Mouse (Mus musculus) ES-E14 (cell line): Measurements from ENCODE around the gene Mfap3l.

ENCODE experiments used
- CHD2 ChIP-seq: IDR thresholded peaks from 2 replicates; pipeline ENCODE4 v1.6.1; 2014; ENCODE audit warnings: mild to moderate bottlenecking, low read depth, low read length, inconsistent platforms
- HCFC1 ChIP-seq: IDR thresholded peaks from 2 replicates; pipeline ENCODE4 v1.6.1; 2012; ENCODE audit warnings: low read length, inconsistent platforms, borderline replicate concordance; ENCODE audit not compliant: insufficient read depth
- MAFK ChIP-seq: IDR thresholded peaks from 2 replicates; pipeline ENCODE4 v1.6.1; 2014; ENCODE audit warnings: mild to moderate bottlenecking, low read depth, low read length, inconsistent platforms; ENCODE audit not compliant: insufficient read depth
- ZC3H11A ChIP-seq: IDR thresholded peaks from 2 replicates; pipeline ENCODE4 v1.6.1; 2012; ENCODE audit warnings: low read depth, mild to moderate bottlenecking, inconsistent platforms, low read length, borderline replicate concordance
- ZNF384 ChIP-seq: IDR thresholded peaks from 2 replicates; pipeline ENCODE4 v1.6.1; 2012; ENCODE audit warnings: low read depth, low read length, inconsistent platforms

DNA sequence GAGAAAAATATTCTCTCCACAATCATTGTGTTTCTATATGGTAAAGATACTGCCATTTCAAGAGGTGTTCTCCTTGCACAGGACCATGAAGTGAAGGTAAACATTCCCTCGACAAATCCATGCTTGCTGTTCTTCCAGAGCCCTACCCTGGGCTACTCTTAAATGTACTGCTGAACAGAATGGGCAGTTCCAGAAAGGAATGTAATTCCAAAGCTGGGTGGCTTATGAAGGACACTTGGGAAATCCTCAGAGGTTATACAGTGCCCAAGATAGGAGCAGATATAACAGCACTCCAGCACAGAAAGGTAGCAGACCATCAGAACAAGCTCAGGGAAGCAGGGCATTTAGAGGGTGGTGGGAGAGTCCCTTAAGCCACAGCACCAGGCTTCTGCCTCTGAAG, 9.2 kb upstream of the Mfap3l start:
- TF ChIP-seq HCFC1 (no peak), ZNF384 (no peak), ZC3H11A (no peak), MAFK (no peak), CHD2 (no peak)
